Mouse (Mus musculus) G1E (cell line): ENCODE results near the gene Pde1c.

Experiments
- CTCF ChIP-seq: IDR thresholded peaks from 2 replicates; pipeline ENCODE4 v1.5.1; 2012; ENCODE audit warnings: low read depth, low read length, inconsistent platforms, mixed read lengths
- GATA1 ChIP-seq: IDR thresholded peaks from 2 replicates; pipeline ENCODE4 v1.6.1; 2012; ENCODE audit warnings: borderline replicate concordance, low read length, inconsistent platforms, mixed read lengths
- GATA2 ChIP-seq: IDR thresholded peaks from 2 replicates; pipeline ENCODE4 v1.6.1; 2012; ENCODE audit warnings: low read depth, low read length, inconsistent platforms, borderline replicate concordance
- POLR2AphosphoS5 ChIP-seq: IDR thresholded peaks from 2 replicates; pipeline ENCODE4 v1.6.1; 2012; ENCODE audit warnings: low read depth, low read length, inconsistent platforms; ENCODE audit not compliant: insufficient replicate concordance
- TAL1 ChIP-seq: conservative IDR thresholded peaks from 2 replicates; pipeline ENCODE4 v1.6.1; 2012; ENCODE audit warnings: low read depth, low read length, inconsistent platforms, mixed read lengths

DNA sequence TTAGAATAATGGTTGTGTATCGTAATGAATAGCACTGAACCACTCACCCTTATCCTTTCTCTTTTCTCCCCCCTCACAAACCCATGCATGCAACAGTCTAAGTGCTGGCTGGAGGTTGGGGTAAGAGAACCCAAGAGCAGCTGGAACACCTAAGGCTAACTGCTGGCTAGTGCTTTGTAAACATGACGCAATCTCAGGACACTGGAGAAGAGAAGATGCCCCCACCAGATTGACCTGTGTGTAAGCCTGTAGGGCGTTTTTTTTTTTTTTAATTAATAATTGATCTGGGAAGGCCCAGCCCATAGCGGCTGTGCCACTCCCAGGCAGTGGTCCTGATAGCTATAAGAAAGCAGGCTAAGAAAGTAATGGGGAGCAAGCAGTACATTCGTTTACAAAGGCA lies 28.7 kb downstream of the Pde1c start:
- no peak for TF ChIP-seq CTCF
- TF ChIP-seq GATA1 = no peak
- no peak for TF ChIP-seq TAL1
- no peak for TF ChIP-seq GATA2
- TF ChIP-seq POLR2AphosphoS5 = no peak
